Mouse (Mus musculus) embryonic fibroblast, embryonic 13.5 days (primary cell): Measurements from ENCODE around the gene Ap4s1.

Experiments used
- CTCF ChIP-seq: IDR thresholded peaks from 2 replicates; pipeline ENCODE4 v1.5.1; 2011; ENCODE audit warnings: mild to moderate bottlenecking, control low read depth, low read length, moderate library complexity, borderline replicate concordance; ENCODE audit not compliant: insufficient read depth
- POLR2A ChIP-seq: IDR thresholded peaks from 2 replicates; pipeline ENCODE4 v1.6.1; 2011; ENCODE audit warnings: low read depth, mild to moderate bottlenecking, control low read depth, low read length, moderate library complexity

- TF ChIP-seq POLR2A (no peak), CTCF (no peak)
Measured at GRCm38 (mm10) chr12:51729058-51729457, 38.2 kb downstream of the Ap4s1 start.
